Mouse (Mus musculus) ES-E14 (cell line): ENCODE results near the gene Smim11.

ENCODE experiments used
- HCFC1 ChIP-seq: IDR thresholded peaks from 2 replicates; pipeline ENCODE4 v1.6.1; 2012; ENCODE audit warnings: low read length, inconsistent platforms, borderline replicate concordance; ENCODE audit not compliant: insufficient read depth
- MAFK ChIP-seq: IDR thresholded peaks from 2 replicates; pipeline ENCODE4 v1.6.1; 2014; ENCODE audit warnings: mild to moderate bottlenecking, low read depth, low read length, inconsistent platforms; ENCODE audit not compliant: insufficient read depth
- ZC3H11A ChIP-seq: IDR thresholded peaks from 2 replicates; pipeline ENCODE4 v1.6.1; 2012; ENCODE audit warnings: low read depth, mild to moderate bottlenecking, inconsistent platforms, low read length, borderline replicate concordance
- ZNF384 ChIP-seq: IDR thresholded peaks from 2 replicates; pipeline ENCODE4 v1.6.1; 2012; ENCODE audit warnings: low read depth, low read length, inconsistent platforms

- TF ChIP-seq ZC3H11A (no peak), ZNF384 (no peak), HCFC1 (no peak), MAFK (no peak)
Measured at GRCm38 (mm10) chr16:92301989-92302388, 903 bp downstream of the Smim11 start.
